Mouse (Mus musculus) C2C12 (cell line): ENCODE measurements around the gene Sema3a. TPM values are rescaled to one million over a fixed set of nuclear protein-coding genes. Genes with fewer than 3 reads are reported as not detected.

ENCODE experiments used
- H3K27me3 ChIP-seq: one replicate; pipeline ENCODE4 v1.6.1; 2011; ENCODE audit not compliant: control insufficient read depth, insufficient read depth, insufficient read length
- H3K36me3 ChIP-seq: one replicate; pipeline ENCODE4 v1.6.1; 2011; ENCODE audit not compliant: control insufficient read depth, insufficient read depth
- H3K4me3 ChIP-seq: one replicate; pipeline ENCODE4 v1.5.1; 2011; ENCODE audit warnings: mild to moderate bottlenecking, control low read depth; ENCODE audit not compliant: poor library complexity, insufficient read depth, severe bottlenecking
- H3K79me2 ChIP-seq: one replicate; pipeline ENCODE4 v1.6.1; 2011; ENCODE audit not compliant: control insufficient read depth, insufficient read depth
- H3K79me3 ChIP-seq: one replicate; pipeline ENCODE4 v1.6.1; 2011; ENCODE audit warnings: low read depth, control low read depth
- H3ac ChIP-seq: one replicate; pipeline ENCODE3; 2011; ENCODE audit warnings: low read depth; ENCODE audit not compliant: control insufficient read depth, insufficient read length
- CEBPB ChIP-seq: IDR thresholded peaks from one replicate; pipeline ENCODE4 v1.6.1; 2011; ENCODE audit warnings: low read depth, mild to moderate bottlenecking, control low read depth, moderate library complexity
- CTCF ChIP-seq: IDR thresholded peaks from one replicate; pipeline ENCODE4 v1.5.1; 2011; ENCODE audit not compliant: control insufficient read depth, insufficient read depth, insufficient read length
- FOSL1 ChIP-seq: IDR thresholded peaks from one replicate; pipeline ENCODE4 v1.8.0; 2011; ENCODE audit warnings: mild to moderate bottlenecking, low read length; ENCODE audit not compliant: poor library complexity, insufficient read depth, severe bottlenecking
- MAX ChIP-seq: IDR thresholded peaks from one replicate; pipeline ENCODE4 v1.6.1; 2011; ENCODE audit warnings: mild to moderate bottlenecking, control low read depth
- MYOD1 ChIP-seq: IDR thresholded peaks from one replicate; pipeline ENCODE4 v1.6.1; 2011; ENCODE audit warnings: low read depth; ENCODE audit not compliant: control insufficient read depth, insufficient read length
- MYOG ChIP-seq: IDR thresholded peaks from one replicate; pipeline ENCODE4 v1.6.1; 2011; ENCODE audit not compliant: control insufficient read depth, insufficient read length; ENCODE audit errors: extremely low read depth
- USF1 ChIP-seq: IDR thresholded peaks from one replicate; pipeline ENCODE4 v1.6.1; 2011; ENCODE audit warnings: low read depth, mild to moderate bottlenecking, control low read depth, moderate library complexity
- polyA plus RNA-seq: library from polyadenylated mRNA; unstranded; fragments of >200 nt; fragmentation: generic; extraction: Trizol; gene quantifications from one replicate; pipeline ENCODE4 v1.2.1, GENCODE M21; 2012; ENCODE audit warnings: missing spikeins

The Sema3a gene
- polyA plus RNA-seq, 1 experiment = 11.1 TPM

- H3K79me2 ChIP-seq = no peaks in the 10 kb centered on the region
- H3K27me3 ChIP-seq = no peaks in the 10 kb centered on the region
- H3K4me3 ChIP-seq = no peak overlapping the region
- no peak overlapping the region for H3ac ChIP-seq
- H3K36me3 ChIP-seq = peaks cover 5% of the 10 kb centered on the region
- TF ChIP-seq MYOD1 (no peak), FOSL1 (no peak), USF1 (no peak), CTCF (no peak), MAX (no peak), MYOG (no peak), CEBPB (no peak)
- H3K79me3 ChIP-seq = no peaks in the 10 kb centered on the region
Observed at GRCm38 (mm10) chr5:13432574-13432973, 307.4 kb downstream of the Sema3a start.

GRCm38 (mm10) chr5:13433303-13433702 is 308.1 kb downstream of the Sema3a start:
- H3K4me3 ChIP-seq = no peak overlapping the region

GRCm38 (mm10) chr5:13441112-13441511 is 315.9 kb downstream of the Sema3a start:
- TF ChIP-seq USF1 = no peak
- no peak overlapping the region for H3ac ChIP-seq
- no peaks in the 10 kb centered on the region for H3K27me3 ChIP-seq
- no peak overlapping the region for H3K4me3 ChIP-seq
- no peaks in the 10 kb centered on the region for H3K36me3 ChIP-seq
- H3K79me3 ChIP-seq = no peaks in the 10 kb centered on the region
- H3K79me2 ChIP-seq = no peaks in the 10 kb centered on the region

More at GRCm38 (mm10) chr5:13433303-13433702, 308.1 kb downstream of the Sema3a start:
- no peak overlapping the region for H3ac ChIP-seq
- H3K79me2 ChIP-seq = no peaks in the 10 kb centered on the region
- peaks cover 5% of the 10 kb centered on the region for H3K36me3 ChIP-seq
- no peaks in the 10 kb centered on the region for H3K27me3 ChIP-seq
- no peaks in the 10 kb centered on the region for H3K79me3 ChIP-seq
- TF ChIP-seq USF1 (no peak), CEBPB (no peak), MAX (no peak), MYOG (no peak), FOSL1 (no peak), MYOD1 (no peak)

GRCm38 (mm10) chr5:13460182-13461001 is 335.2 kb downstream of the Sema3a start:
- Histone ChIP-seq H3K27me3 (no peaks in the 10 kb centered on the region), H3ac (no peak overlapping the region), H3K36me3 (no peaks in the 10 kb centered on the region), H3K79me3 (no peaks in the 10 kb centered on the region), H3K79me2 (no peaks in the 10 kb centered on the region), H3K4me3 (no peak overlapping the region)
- TF ChIP-seq MYOG (no peak), FOSL1 (no peak), MYOD1 (no peak), CEBPB (no peak), MAX (no peak), CTCF (no peak), USF1 (no peak)

GRCm38 (mm10) chr5:13468856-13469255 is 343.6 kb downstream of the Sema3a start:
- Histone ChIP-seq H3K27me3 (no peaks in the 10 kb centered on the region), H3K36me3 (peaks cover 12% of the 10 kb centered on the region), H3K79me2 (no peaks in the 10 kb centered on the region), H3K79me3 (no peaks in the 10 kb centered on the region), H3ac (no peak overlapping the region), H3K4me3 (no peak overlapping the region)
- TF ChIP-seq MAX (no peak), FOSL1 (no peak), MYOD1 (no peak), CEBPB (no peak), CTCF (no peak), MYOG (no peak), USF1 (no peak)

- no peak overlapping the region for H3ac ChIP-seq
- TF ChIP-seq MAX (no peak), CTCF (no peak), MYOD1 (no peak), USF1 (no peak), MYOG (no peak)
- H3K36me3 ChIP-seq = peaks cover 12% of the 10 kb centered on the region
- no peak overlapping the region for H3K4me3 ChIP-seq
- H3K79me2 ChIP-seq = no peaks in the 10 kb centered on the region
- H3K27me3 ChIP-seq = no peaks in the 10 kb centered on the region
- no peaks in the 10 kb centered on the region for H3K79me3 ChIP-seq
Observed at GRCm38 (mm10) chr5:13469401-13469800, 344.2 kb downstream of the Sema3a start.
